Mouse (Mus musculus): ENCODE measurements around the gene Stx1a. TPM values are rescaled to one million over a fixed set of nuclear protein-coding genes. Genes with fewer than 3 reads are reported as not detected.

Stx1a gene
- polyA plus RNA-seq (2012; rRNA removed) (39.2 and 45.5 TPM in 2 replicates), polyA plus RNA-seq (2014; fragmentation: Nextera tagmentation; extraction: Ambion mirVana) (11.4 and 13.0 TPM in 2 replicates)

DNA sequence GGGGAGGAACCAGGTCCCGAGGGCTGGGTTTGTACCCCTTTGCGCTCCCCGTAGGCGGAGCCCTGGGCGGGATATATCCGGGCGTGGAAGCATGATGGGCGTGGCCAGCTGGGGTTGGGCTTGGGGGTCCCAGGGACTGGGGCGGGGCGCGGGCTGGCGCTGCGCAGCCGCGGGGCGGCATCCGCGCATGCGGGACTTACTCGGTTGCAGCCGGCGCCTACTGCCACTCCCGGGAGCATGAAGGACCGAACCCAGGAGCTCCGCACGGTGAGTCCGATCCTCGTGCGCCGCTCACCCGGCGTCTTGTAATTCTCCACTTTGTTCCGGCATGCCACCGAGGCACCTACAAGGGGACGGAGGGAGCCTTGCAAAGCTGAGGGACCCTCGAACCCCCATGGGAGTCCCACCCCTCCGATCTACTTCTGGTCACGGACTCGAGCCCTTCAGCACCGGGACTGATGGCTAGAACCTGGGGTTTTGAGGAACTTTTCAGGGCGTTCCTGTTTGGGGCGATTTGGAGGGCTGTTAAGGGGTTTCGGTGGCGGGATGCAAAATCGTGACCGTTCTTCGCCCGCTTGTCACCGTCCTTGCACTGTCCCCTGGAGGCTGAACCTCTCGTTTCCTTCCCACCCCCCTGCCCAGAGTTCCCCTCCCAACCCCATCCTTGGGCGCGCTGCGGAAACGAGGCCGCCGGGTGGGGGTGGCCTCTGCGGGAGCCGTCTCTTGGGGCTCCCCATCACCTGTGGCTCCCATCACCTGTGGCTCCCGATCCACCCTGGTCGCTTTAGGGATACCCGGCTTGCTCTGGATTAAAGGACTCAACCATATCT, at the start of gene Stx1a:
Gene Stx1a, plus strand, starts transcription at position 139 of the 830 bp plus-strand sequence.
- peak; percentile 98 for ATAC-seq (ENCODE audit: low FRiP score, low read depth)
- DNase-seq (ENCODE audit: low spot score): peak; percentile 95

DNA sequence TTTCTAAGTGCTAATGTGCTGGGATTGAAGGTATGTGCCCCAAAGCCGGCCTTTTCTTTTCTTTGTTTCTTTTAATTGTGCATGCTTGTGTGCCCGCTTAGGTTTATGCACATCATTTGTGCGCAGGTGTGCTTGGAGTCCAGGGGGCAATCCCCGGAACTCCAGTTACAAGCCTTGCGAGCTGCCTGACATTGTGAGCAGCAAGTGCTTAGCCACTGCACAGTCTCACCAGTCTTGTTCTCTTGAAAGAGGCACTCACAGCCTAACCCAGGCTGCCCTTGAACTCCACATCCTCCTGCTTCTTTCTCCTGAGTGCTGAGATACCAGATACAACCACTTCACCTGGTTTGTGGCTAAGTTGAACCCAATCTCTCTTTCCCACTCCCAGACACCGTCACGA, 49.8 kb upstream of the Stx1a start:
- H3K27me3 ChIP-seq (ENCODE audit: control insufficient read depth, insufficient read depth, low read length): no peaks in the 10 kb centered on the region
- ATAC-seq (ENCODE audit: low FRiP score, low read depth) (no peak), DNase-seq (ENCODE audit: low spot score) (no peak)
- TF ChIP-seq POLR2A (IDR thresholded peaks at IDR 0.05; ENCODE audit: borderline replicate concordance, extremely low read depth, insufficient read depth, insufficient read length): no peak
- H3K4me1 ChIP-seq (ENCODE audit: control insufficient read depth, insufficient read depth, low read length): no peaks in the 10 kb centered on the region
- no peak overlapping the region for H3K27ac ChIP-seq (replicated peaks; ENCODE audit: low read depth, low read length)
- no peak overlapping the region for H3K9ac ChIP-seq (ENCODE audit: low read depth, low read length, severe bottlenecking)
- no peak overlapping the region for H3K4me2 ChIP-seq (replicated peaks; ENCODE audit: low read depth, low read length, severe bottlenecking)
- WGBS: 83% methylated on average over 7 of the region's 7 CpGs
- no peaks in the 10 kb centered on the region for H3K36me3 ChIP-seq (ENCODE audit: control insufficient read depth, insufficient read depth, low read length)
- H3K9me3 ChIP-seq (ENCODE audit: control insufficient read depth, low read length): no peaks in the 10 kb centered on the region
- H3K4me3 ChIP-seq (replicated peaks; ENCODE audit: low read length): no peak overlapping the region

More for the DNA sequence above, at the start of gene Stx1a:
- no peak for TF ChIP-seq POLR2A (IDR thresholded peaks at IDR 0.05; ENCODE audit: borderline replicate concordance, extremely low read depth, insufficient read depth, insufficient read length)
- Histone ChIP-seq H3K9ac (ENCODE audit: low read depth, low read length, severe bottlenecking) (peak within 1 kb of the TSS; percentile 71), H3K36me3 (ENCODE audit: control insufficient read depth, insufficient read depth, low read length) (no peaks in the 10 kb centered on the region), H3K9me3 (ENCODE audit: control insufficient read depth, low read length) (no peaks in the 10 kb centered on the region), H3K4me3 (replicated peaks; ENCODE audit: low read length) (peak within 1 kb of the TSS; percentile 68), H3K27ac (replicated peaks; ENCODE audit: low read depth, low read length) (0 out of 2 replicates have a peak within 1 kb of the TSS, but pooled peaks have one; percentile 19), H3K4me2 (replicated peaks; ENCODE audit: low read depth, low read length, severe bottlenecking) (peak within 1 kb of the TSS; percentile 92), H3K4me1 (ENCODE audit: control insufficient read depth, insufficient read depth, low read length) (peaks cover 36% of the 10 kb centered on the region), H3K27me3 (ENCODE audit: control insufficient read depth, insufficient read depth, low read length) (no peaks in the 10 kb centered on the region)
- WGBS: 2% methylated on average over 51 of the region's 61 CpGs

DNA sequence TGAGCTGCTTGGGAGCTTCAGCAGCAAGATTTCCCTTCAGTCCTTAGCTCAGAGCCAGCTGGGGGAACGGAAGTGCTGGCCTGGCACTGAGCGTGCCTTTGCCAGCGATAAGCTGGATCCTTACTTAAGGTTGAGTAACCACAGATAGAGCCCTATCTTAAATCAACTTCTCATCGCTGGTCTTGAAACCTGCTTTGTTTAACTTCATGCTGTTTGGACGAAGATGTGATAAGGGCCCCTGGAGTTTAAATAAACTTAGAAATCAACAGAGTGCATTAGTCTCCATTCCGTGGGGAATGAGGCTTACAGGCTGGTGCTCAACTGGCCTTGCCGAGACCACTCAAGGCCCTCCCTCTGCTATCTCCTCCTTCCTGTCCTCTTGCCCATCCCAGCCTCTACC, 49.0 kb upstream of the Stx1a start:
- no peak overlapping the region for H3K27ac ChIP-seq (replicated peaks; ENCODE audit: low read depth, low read length)
- H3K9ac ChIP-seq (ENCODE audit: low read depth, low read length, severe bottlenecking): no peak overlapping the region
- no peaks in the 10 kb centered on the region for H3K4me1 ChIP-seq (ENCODE audit: control insufficient read depth, insufficient read depth, low read length)
- H3K9me3 ChIP-seq (ENCODE audit: control insufficient read depth, low read length): no peaks in the 10 kb centered on the region
- no peaks in the 10 kb centered on the region for H3K36me3 ChIP-seq (ENCODE audit: control insufficient read depth, insufficient read depth, low read length)
- H3K4me3 ChIP-seq (replicated peaks; ENCODE audit: low read length): no peak overlapping the region
- 70% methylated on average over 7 of the region's 7 CpGs for WGBS
- ATAC-seq (ENCODE audit: low FRiP score, low read depth): no peak
- DNase-seq (ENCODE audit: low spot score): no peak
- H3K27me3 ChIP-seq (ENCODE audit: control insufficient read depth, insufficient read depth, low read length): no peaks in the 10 kb centered on the region
- no peak overlapping the region for H3K4me2 ChIP-seq (replicated peaks; ENCODE audit: low read depth, low read length, severe bottlenecking)
- TF ChIP-seq POLR2A (IDR thresholded peaks at IDR 0.05; ENCODE audit: borderline replicate concordance, extremely low read depth, insufficient read depth, insufficient read length): no peak

DNA sequence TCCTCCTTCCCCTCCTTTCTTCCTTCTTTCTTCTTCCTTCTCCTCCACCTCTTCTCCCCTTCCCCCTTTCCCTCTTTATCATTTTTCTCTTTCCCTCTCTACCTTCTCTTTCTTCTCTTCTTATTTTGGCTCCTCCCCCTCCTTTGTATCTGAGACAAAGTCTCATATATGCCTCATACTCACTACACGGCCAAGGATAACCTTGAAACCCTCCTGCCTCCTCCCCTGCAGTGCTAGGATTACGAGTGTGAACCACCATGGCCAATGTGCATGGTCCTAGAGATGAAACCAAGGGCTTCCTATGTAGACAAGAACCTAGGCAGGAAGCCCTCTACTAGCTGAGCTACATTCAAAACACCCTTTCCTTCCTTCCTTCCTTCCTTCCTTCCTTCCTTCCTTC, 48.4 kb upstream of the Stx1a start:
- Histone ChIP-seq H3K27me3 (ENCODE audit: control insufficient read depth, insufficient read depth, low read length) (no peaks in the 10 kb centered on the region), H3K36me3 (ENCODE audit: control insufficient read depth, insufficient read depth, low read length) (no peaks in the 10 kb centered on the region), H3K4me3 (replicated peaks; ENCODE audit: low read length) (no peak overlapping the region), H3K27ac (replicated peaks; ENCODE audit: low read depth, low read length) (no peak overlapping the region), H3K4me2 (replicated peaks; ENCODE audit: low read depth, low read length, severe bottlenecking) (no peak overlapping the region), H3K9me3 (ENCODE audit: control insufficient read depth, low read length) (no peaks in the 10 kb centered on the region), H3K9ac (ENCODE audit: low read depth, low read length, severe bottlenecking) (no peak overlapping the region), H3K4me1 (ENCODE audit: control insufficient read depth, insufficient read depth, low read length) (no peaks in the 10 kb centered on the region)
- WGBS: 55% methylated on average over 2 of the region's 2 CpGs
- DNase-seq (ENCODE audit: low spot score) (no peak), ATAC-seq (ENCODE audit: low FRiP score, low read depth) (no peak)
- no peak for TF ChIP-seq POLR2A (IDR thresholded peaks at IDR 0.05; ENCODE audit: borderline replicate concordance, extremely low read depth, insufficient read depth, insufficient read length)

DNA sequence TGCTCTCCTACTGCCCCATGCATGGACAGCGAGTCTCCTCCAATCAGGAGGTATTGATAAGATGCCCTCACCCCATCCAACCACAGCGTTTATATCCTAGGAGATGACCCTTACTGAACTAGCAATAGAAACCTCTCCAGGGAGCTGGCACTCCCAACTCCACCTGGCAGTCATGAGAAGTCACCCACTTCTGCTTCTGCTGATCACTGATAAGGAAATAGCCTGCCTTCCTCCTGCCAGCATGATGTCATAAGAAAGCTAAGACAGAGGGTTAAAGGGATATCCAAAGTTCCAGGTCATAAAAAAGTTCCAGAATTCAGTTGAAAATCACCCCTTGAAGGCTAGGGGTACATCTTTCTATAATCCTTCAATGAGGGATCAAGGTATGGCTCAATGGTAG, 47.1 kb upstream of the Stx1a start:
- no peak for DNase-seq (ENCODE audit: low spot score)
- no peak overlapping the region for H3K9ac ChIP-seq (ENCODE audit: low read depth, low read length, severe bottlenecking)
- no peak overlapping the region for H3K4me3 ChIP-seq (replicated peaks; ENCODE audit: low read length)
- WGBS: 70% methylated on average over 2 of the region's 2 CpGs
- TF ChIP-seq POLR2A (IDR thresholded peaks at IDR 0.05; ENCODE audit: borderline replicate concordance, extremely low read depth, insufficient read depth, insufficient read length): no peak
- H3K4me2 ChIP-seq (replicated peaks; ENCODE audit: low read depth, low read length, severe bottlenecking): no peak overlapping the region
- no peaks in the 10 kb centered on the region for H3K36me3 ChIP-seq (ENCODE audit: control insufficient read depth, insufficient read depth, low read length)
- H3K27me3 ChIP-seq (ENCODE audit: control insufficient read depth, insufficient read depth, low read length): no peaks in the 10 kb centered on the region
- no peaks in the 10 kb centered on the region for H3K9me3 ChIP-seq (ENCODE audit: control insufficient read depth, low read length)
- no peak overlapping the region for H3K27ac ChIP-seq (replicated peaks; ENCODE audit: low read depth, low read length)
- no peaks in the 10 kb centered on the region for H3K4me1 ChIP-seq (ENCODE audit: control insufficient read depth, insufficient read depth, low read length)
- ATAC-seq (ENCODE audit: low FRiP score, low read depth): no peak

Measured in limb, embryonic 14.5 days (tissue).